Mouse (Mus musculus) intestine, embryonic 16.5 days (tissue): ENCODE measurements at regions not wholly inside any gene's neighbourhood (a gene's known extent, or its start where the extent isn't known, plus 50 kb on each side); places are given as distances from the start of the nearest gene placed in this dataset. TPM values are rescaled to one million over a fixed set of nuclear protein-coding genes. Genes with fewer than 3 reads are reported as not detected.

Source experiments
- microRNA-seq: library from miRNA; unstranded; fragments of <30 nt; microRNA quantifications from one replicate; pipeline ENCODE4, GENCODE M21; 2016

Small RNA genes lying in the stretch of these regions (microRNA-seq; reads per million reads assigned to microRNA genes)
- gene Gm24462 = not detected
